Mouse (Mus musculus) spleen, adult 2 months (tissue): Measurements from ENCODE around the gene Gse1. TPM values are rescaled to one million over a fixed set of nuclear protein-coding genes. Genes with fewer than 3 reads are reported as not detected.
A peak's percentile ranks its signal among the peaks of the same experiment; 100 is the strongest.

Experiments
- DNase-seq, 2 experiments: peaks; one replicate each; pipeline versions ENCODE4 v3.0.0 to v3.0.0-alpha.2; 2012 to 2021; ENCODE audit warnings: low spot score in 2 of 2, low read depth in 1 of 2
- H3K27ac ChIP-seq: fragments of 200-500 bp; 2 replicates; pipeline ENCODE4 v1.5.1; 2012; ENCODE audit warnings: low read length, inconsistent platforms; ENCODE audit not compliant: insufficient read depth
- H3K27me3 ChIP-seq: fragments of 200-500 bp; 2 replicates; pipeline ENCODE4 v1.6.1; 2012; ENCODE audit warnings: mild to moderate bottlenecking, moderate library complexity, low read length, inconsistent platforms; ENCODE audit not compliant: control insufficient read depth, insufficient read depth
- H3K36me3 ChIP-seq: fragments of 200-500 bp; 2 replicates; pipeline ENCODE4 v1.6.1; 2012; ENCODE audit warnings: mild to moderate bottlenecking, low read length, inconsistent platforms; ENCODE audit not compliant: control insufficient read depth, insufficient read depth
- H3K4me1 ChIP-seq: fragments of 200-500 bp; 2 replicates; pipeline ENCODE4 v1.6.1; 2011; ENCODE audit warnings: inconsistent platforms; ENCODE audit not compliant: control insufficient read depth, insufficient read depth, insufficient read length
- H3K4me3 ChIP-seq: fragments of 200-500 bp; 2 replicates; pipeline ENCODE4 v1.5.1; 2011; ENCODE audit warnings: mild to moderate bottlenecking, inconsistent platforms; ENCODE audit not compliant: insufficient read depth, insufficient read length; ENCODE audit errors: extremely low read depth
- CTCF ChIP-seq: fragments of 200-500 bp; IDR thresholded peaks from 2 replicates; pipeline ENCODE4 v1.5.1; 2011; ENCODE audit warnings: mild to moderate bottlenecking, inconsistent platforms; ENCODE audit not compliant: insufficient read depth, insufficient read length, insufficient replicate concordance; ENCODE audit errors: extremely low read depth
- POLR2A ChIP-seq: fragments of 200-500 bp; IDR thresholded peaks from 2 replicates; pipeline ENCODE4 v1.6.1; 2011; ENCODE audit warnings: low read depth, low read length, inconsistent platforms
- WGBS: fragments of 180-500 bp; shearing (Covaris S2); methylation state at CpG from one replicate; pipeline ENCODE4 v1.1.7; 2018; 5-methylcytosine and 5-hydroxymethylcytosine counted together
- polyA plus RNA-seq: library from polyadenylated mRNA; depleted of rRNA; stranded (reverse); fragments of >200 nt; gene quantifications from 2 replicates; pipeline ENCODE4 v1.2.3, GENCODE M21; 2012

The Gse1 gene
- polyA plus RNA-seq, 1 experiment: 39.2 TPM

DNA sequence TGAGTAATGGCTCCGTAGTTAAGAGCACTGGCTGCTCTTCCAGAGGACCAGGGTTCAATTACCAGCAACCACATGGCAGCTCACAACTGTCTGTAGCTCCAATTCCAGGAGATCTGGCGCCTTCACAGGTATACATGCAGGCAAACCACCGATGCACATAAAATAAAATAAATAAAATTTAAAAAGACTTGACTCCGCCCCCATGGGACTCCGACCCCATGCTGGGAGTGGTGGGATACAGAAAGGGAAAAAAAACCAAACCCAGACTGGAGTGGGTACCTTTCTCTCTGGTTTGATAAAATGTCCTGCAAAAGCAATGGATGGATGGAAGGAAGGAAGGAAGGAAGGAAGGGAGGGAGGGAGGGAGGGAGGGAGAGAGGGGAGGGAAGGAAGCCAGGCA, 91.9 kb downstream of the Gse1 start:
- H3K27ac ChIP-seq: no peak overlapping the region
- no peaks in the 10 kb centered on the region for H3K27me3 ChIP-seq
- H3K4me1 ChIP-seq: peaks cover 25% of the 10 kb centered on the region
- no peak overlapping the region for H3K4me3 ChIP-seq
- no peak for DNase-seq
- no peaks in the 10 kb centered on the region for H3K36me3 ChIP-seq
- no peak for TF ChIP-seq POLR2A
- TF ChIP-seq CTCF: no peak
- WGBS: 93% methylated on average over 5 of the region's 5 CpGs

GRCm38 (mm10) chr8:120321724-120322123, 93.5 kb downstream of the Gse1 start:
- 46% methylated on average over 6 of the region's 6 CpGs for WGBS
- Histone ChIP-seq H3K27me3 (no peaks in the 10 kb centered on the region), H3K4me3 (no peak overlapping the region), H3K36me3 (no peaks in the 10 kb centered on the region), H3K27ac (no peak overlapping the region), H3K4me1 (peaks cover 26% of the 10 kb centered on the region)
- DNase-seq: peak in 1 of 2 experiments; percentile 31
- peak; percentile 59; the same call in 1 of the 2 replicates for TF ChIP-seq CTCF
- TF ChIP-seq POLR2A: no peak

DNA sequence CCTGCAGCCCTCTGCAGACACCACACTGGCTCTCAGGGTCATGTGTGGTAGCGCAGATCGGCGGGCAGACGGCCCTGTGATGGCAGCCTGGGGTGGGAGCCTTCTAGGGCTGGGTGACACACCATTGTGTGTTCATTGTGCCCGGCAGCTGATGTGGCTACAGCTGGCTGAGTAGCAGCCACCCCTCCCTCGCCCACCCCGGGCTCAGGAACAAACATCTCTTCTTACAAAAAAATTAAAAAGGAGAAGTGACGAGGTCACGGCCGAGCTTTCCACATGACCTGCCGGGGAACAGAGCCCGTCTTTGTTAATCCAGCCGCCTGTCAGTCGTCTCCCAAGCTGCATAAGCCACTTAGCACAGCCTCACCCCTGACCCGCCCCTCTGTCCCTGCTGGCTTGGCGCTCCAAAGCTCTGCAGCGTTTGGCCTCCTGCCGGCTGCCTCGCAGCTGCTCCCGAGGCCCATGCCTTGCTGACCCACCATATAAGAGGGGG, 94.7 kb downstream of the Gse1 start:
- DNase-seq: peak in 1 of 2 experiments; percentile 64
- TF ChIP-seq POLR2A (no peak), CTCF (no peak)

GRCm38 (mm10) chr8:120324555-120324954, 96.3 kb downstream of the Gse1 start:
- 30% methylated on average over 3 of the region's 3 CpGs for WGBS
- no peaks in the 10 kb centered on the region for H3K27me3 ChIP-seq
- H3K27ac ChIP-seq: no peak overlapping the region
- no peak for DNase-seq
- H3K36me3 ChIP-seq: no peaks in the 10 kb centered on the region
- TF ChIP-seq CTCF: no peak
- TF ChIP-seq POLR2A: no peak
- H3K4me3 ChIP-seq: no peak overlapping the region
- H3K4me1 ChIP-seq: peaks cover 26% of the 10 kb centered on the region

More for the DNA sequence above, 94.7 kb downstream of the Gse1 start:
- Histone ChIP-seq H3K36me3 (no peaks in the 10 kb centered on the region), H3K4me1 (peaks cover 26% of the 10 kb centered on the region), H3K27ac (peak overlapping the region; percentile 20; the same call in 1 of the 2 replicates), H3K4me3 (no peak overlapping the region), H3K27me3 (no peaks in the 10 kb centered on the region)
- WGBS: 14% methylated on average over 20 of the region's 20 CpGs

- peaks cover 26% of the 10 kb centered on the region for H3K4me1 ChIP-seq
- TF ChIP-seq POLR2A (no peak), CTCF (no peak)
- H3K4me3 ChIP-seq: no peak overlapping the region
- H3K27me3 ChIP-seq: no peaks in the 10 kb centered on the region
- H3K27ac ChIP-seq: peak overlapping the region; percentile 4; the same call in 1 of the 2 replicates
- no peak for DNase-seq
- 39% methylated on average over 5 of the region's 5 CpGs for WGBS
- no peaks in the 10 kb centered on the region for H3K36me3 ChIP-seq
Measured at GRCm38 (mm10) chr8:120325172-120325767, 97.0 kb downstream of the Gse1 start.

GRCm38 (mm10) chr8:120327131-120327554, 98.9 kb downstream of the Gse1 start:
- H3K27me3 ChIP-seq: no peaks in the 10 kb centered on the region
- H3K36me3 ChIP-seq: no peaks in the 10 kb centered on the region
- TF ChIP-seq POLR2A: no peak
- TF ChIP-seq CTCF: peak; percentile 18; the same call in 1 of the 2 replicates
- peaks cover 24% of the 10 kb centered on the region for H3K4me1 ChIP-seq
- DNase-seq: no peak
- 55% methylated on average over 3 of the region's 3 CpGs for WGBS
- no peak overlapping the region for H3K27ac ChIP-seq
- no peak overlapping the region for H3K4me3 ChIP-seq
